Mouse (Mus musculus) MEL (cell line): ENCODE results near the gene Ap2s1.
"Not testable (repeated sequence)": the region's sequence is repeated elsewhere in the genome, so short reads cannot be mapped to it uniquely, and the experiment has no call there.

Source experiments
- CHD1 ChIP-seq: IDR thresholded peaks from 2 replicates; pipeline ENCODE4 v1.6.1; 2012; ENCODE audit warnings: low read depth, mild to moderate bottlenecking, inconsistent platforms, low read length, improper control_type of control experiment
- CHD2 ChIP-seq: IDR thresholded peaks from 2 replicates; pipeline ENCODE4 v1.6.1; 2011; ENCODE audit warnings: low read length, improper control_type of control experiment
- CTCF ChIP-seq, 3 experiments: IDR thresholded peaks in 2 of 3; conservative IDR thresholded peaks in 1 of 3; 2 replicates each; pipeline ENCODE4 v1.5.1; 2011 to 2012; ENCODE audit warnings: low read length in 3 of 3, low read depth in 2 of 3, mild to moderate bottlenecking in 2 of 3, improper control_type of control experiment in 1 of 3, inconsistent platforms in 1 of 3, mixed read lengths in 1 of 3, moderate library complexity in 1 of 3; ENCODE audit not compliant: control insufficient read depth in 1 of 3, insufficient read depth in 1 of 3, poor library complexity in 1 of 3, severe bottlenecking in 1 of 3
- E2F4 ChIP-seq: IDR thresholded peaks from 2 replicates; pipeline ENCODE4 v1.6.1; 2011; ENCODE audit warnings: low read depth, low read length, improper control_type of control experiment, borderline replicate concordance
- EP300 ChIP-seq, 2 experiments: IDR thresholded peaks; 2 replicates each; pipeline ENCODE4 v1.6.1; 2011; ENCODE audit warnings: improper control_type of control experiment in 2 of 2, low read length in 2 of 2, low read depth in 1 of 2, mild to moderate bottlenecking in 1 of 2
- ETS1 ChIP-seq: IDR thresholded peaks from 2 replicates; pipeline ENCODE4 v1.6.1; 2012; ENCODE audit warnings: low read depth, mild to moderate bottlenecking, inconsistent platforms, low read length, improper control_type of control experiment, moderate library complexity
- GATA1 ChIP-seq: IDR thresholded peaks from 2 replicates; pipeline ENCODE4 v1.6.1; 2011; ENCODE audit warnings: low read depth, low read length, improper control_type of control experiment
- JUND ChIP-seq: IDR thresholded peaks from 2 replicates; pipeline ENCODE4 v1.6.1; 2011; ENCODE audit warnings: low read depth, mild to moderate bottlenecking, improper control_type of control experiment, low read length
- POLR2A ChIP-seq, 2 experiments: IDR thresholded peaks; 2 replicates each; pipeline ENCODE4 v1.6.1; 2011 to 2012; ENCODE audit warnings: low read length in 2 of 2, mild to moderate bottlenecking in 2 of 2, control low read depth in 1 of 2, improper control_type of control experiment in 1 of 2, low read depth in 1 of 2, moderate library complexity in 1 of 2; ENCODE audit not compliant: control insufficient read depth in 1 of 2, insufficient read depth in 1 of 2, poor library complexity in 1 of 2
- POLR2AphosphoS5 ChIP-seq: IDR thresholded peaks from 2 replicates; pipeline ENCODE4 v1.6.1; 2012; ENCODE audit warnings: low read depth, borderline replicate concordance, mild to moderate bottlenecking, inconsistent platforms, low read length, moderate library complexity, mixed read lengths
- TAL1 ChIP-seq: IDR thresholded peaks from 2 replicates; pipeline ENCODE4 v1.6.1; 2012; ENCODE audit warnings: mild to moderate bottlenecking, inconsistent platforms, low read length, moderate library complexity, mixed read lengths
- UBTF ChIP-seq: IDR thresholded peaks from 2 replicates; pipeline ENCODE4 v1.6.1; 2012; ENCODE audit warnings: low read depth, mild to moderate bottlenecking, inconsistent platforms, low read length, improper control_type of control experiment, moderate library complexity, borderline replicate concordance; ENCODE audit not compliant: insufficient read depth
- USF2 ChIP-seq, 2 experiments: IDR thresholded peaks; 2 replicates each; pipeline ENCODE4 v1.6.1; 2011 to 2012; ENCODE audit warnings: improper control_type of control experiment in 2 of 2, low read length in 2 of 2, borderline replicate concordance in 1 of 2, inconsistent platforms in 1 of 2, low read depth in 1 of 2, mild to moderate bottlenecking in 1 of 2; ENCODE audit not compliant: insufficient read depth in 1 of 2
- ZKSCAN1 ChIP-seq: IDR thresholded peaks from 2 replicates; pipeline ENCODE4 v1.6.1; 2012; ENCODE audit warnings: low read depth, mild to moderate bottlenecking, inconsistent platforms, low read length, improper control_type of control experiment, moderate library complexity

GRCm38 (mm10) chr7:16729563-16729962, 8.6 kb upstream of the Ap2s1 start:
- not testable (repeated sequence) for TF ChIP-seq E2F4; CTCF (IDR thresholded peaks at IDR 0.05 in 2 of 3, conservative IDR thresholded peaks at IDR 0.05 in 1 of 3; ENCODE audit: control insufficient read depth in 1 of 3, insufficient read depth in 1 of 3, low read depth in 2 of 3, low read length in 3 of 3, poor library complexity in 1 of 3, severe bottlenecking in 1 of 3); EP300 (IDR thresholded peaks at IDR 0.05; ENCODE audit: low read depth in 1 of 2, low read length in 2 of 2); ZKSCAN1; POLR2AphosphoS5; CHD1; USF2 (IDR thresholded peaks at IDR 0.05; ENCODE audit: borderline replicate concordance in 1 of 2, insufficient read depth in 1 of 2, low read depth in 1 of 2, low read length in 2 of 2); TAL1; CHD2; UBTF; JUND; GATA1; ETS1
- peak in 1 of 2 experiments; percentile 20; a peak in 1 of 4 replicates for TF ChIP-seq POLR2A (IDR thresholded peaks at IDR 0.05; ENCODE audit: control insufficient read depth in 1 of 2, insufficient read depth in 1 of 2, low read depth in 1 of 2, low read length in 2 of 2, poor library complexity in 1 of 2)
